Mouse (Mus musculus) right cerebral cortex, adult 18-20 months (tissue): ENCODE data around the gene Abhd18.
A peak's percentile ranks its signal among the peaks of the same experiment; 100 is the strongest.

Experiments used
- DNase-seq: peaks from one replicate; pipeline ENCODE4 v3.0.0; 2022; ENCODE audit warnings: mixed read lengths

Abhd18 gene

GRCm38 (mm10) chr3:40950601-40951201, 103.9 kb downstream of the Abhd18 start:
- DNase-seq, result peak; percentile 27

- no peak for DNase-seq
Measured at GRCm38 (mm10) chr3:40951365-40951764, 104.6 kb downstream of the Abhd18 start.

DNA sequence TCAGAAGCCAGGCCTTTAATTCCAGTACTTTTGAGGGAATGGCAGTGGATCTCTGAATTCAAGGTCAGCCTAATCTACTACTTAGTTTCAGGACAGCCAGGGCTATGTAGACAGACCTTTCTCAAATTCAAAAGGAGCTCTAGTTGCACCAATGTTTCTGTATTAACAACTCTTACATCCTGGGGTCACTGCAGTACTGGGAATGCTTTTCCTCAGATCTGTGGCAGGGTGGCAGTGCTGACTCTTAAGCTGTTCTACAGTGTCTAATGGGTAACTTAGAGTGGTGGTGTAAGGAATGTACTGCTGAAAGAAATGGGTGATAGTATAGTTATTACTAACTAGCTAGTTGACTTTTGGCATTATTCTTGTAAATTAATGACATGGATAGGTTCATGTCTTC, 105.8 kb downstream of the Abhd18 start:
- no peak for DNase-seq

DNA sequence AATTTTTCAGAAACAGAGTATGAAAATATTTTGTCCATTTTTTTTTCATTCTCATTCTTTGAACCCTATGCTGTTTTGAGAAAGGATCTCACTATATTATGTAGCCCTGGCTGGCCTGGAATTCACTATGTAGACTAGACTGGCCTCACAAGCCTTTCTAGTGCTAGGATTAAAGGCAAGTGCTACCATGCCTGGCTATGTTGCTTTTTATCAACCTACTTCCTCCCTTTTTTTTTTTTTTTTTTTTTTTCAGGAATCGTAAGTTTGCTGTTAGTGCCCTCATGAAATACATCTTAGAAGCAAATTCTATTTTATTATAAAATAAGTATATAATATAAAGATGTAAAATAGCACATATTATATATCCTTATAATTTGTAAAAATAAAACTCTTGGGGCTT, 108.0 kb downstream of the Abhd18 start:
- DNase-seq, result no peak

DNA sequence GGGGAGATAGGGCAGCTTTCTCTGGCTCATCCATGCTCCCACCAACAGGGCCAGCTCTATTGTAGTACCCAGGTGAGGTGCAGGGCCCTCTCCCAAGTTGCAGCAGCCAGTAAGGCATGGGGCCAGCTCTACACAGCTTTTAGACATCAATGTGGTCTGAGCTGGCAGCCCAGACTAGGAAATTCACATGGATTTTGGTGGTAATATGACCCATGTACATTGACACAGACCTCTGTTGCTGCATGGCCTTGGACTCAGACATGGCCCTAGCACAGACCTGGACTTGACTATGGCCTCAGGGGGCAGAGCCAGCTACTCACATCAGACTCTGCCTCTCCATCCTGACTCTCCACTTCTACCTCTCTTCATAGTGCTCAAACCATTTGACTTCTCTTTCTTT, 112.1 kb downstream of the Abhd18 start:
- DNase-seq, result no peak

- DNase-seq, result no peak
Measured at GRCm38 (mm10) chr3:40980758-40981157, 134.0 kb downstream of the Abhd18 start.

- DNase-seq, result no peak
Measured at GRCm38 (mm10) chr3:40987539-40987938, 140.8 kb downstream of the Abhd18 start.
